Mouse (Mus musculus) CH12.LX (cell line): ENCODE measurements around the gene Pitpnm2.

Source experiments
- CTCF ChIP-seq, 2 experiments: IDR thresholded peaks in 1 of 2; conservative IDR thresholded peaks in 1 of 2; 2 replicates each; pipeline ENCODE4 v1.5.1; 2011 to 2012; ENCODE audit warnings: low read depth in 2 of 2, low read length in 2 of 2, improper control_type of control experiment in 1 of 2, inconsistent platforms in 1 of 2, mild to moderate bottlenecking in 1 of 2, moderate library complexity in 1 of 2
- RAD21 ChIP-seq: IDR thresholded peaks from 2 replicates; pipeline ENCODE4 v1.6.1; 2011; ENCODE audit warnings: low read depth, mild to moderate bottlenecking, low read length, improper control_type of control experiment, moderate library complexity
- SIN3A ChIP-seq: IDR thresholded peaks from 2 replicates; pipeline ENCODE4 v1.6.1; 2012; ENCODE audit warnings: low read length, improper control_type of control experiment, inconsistent platforms
- TCF12 ChIP-seq: IDR thresholded peaks from 2 replicates; pipeline ENCODE4 v1.6.1; 2014; ENCODE audit warnings: low read depth, mild to moderate bottlenecking, inconsistent platforms, low read length, improper control_type of control experiment

DNA sequence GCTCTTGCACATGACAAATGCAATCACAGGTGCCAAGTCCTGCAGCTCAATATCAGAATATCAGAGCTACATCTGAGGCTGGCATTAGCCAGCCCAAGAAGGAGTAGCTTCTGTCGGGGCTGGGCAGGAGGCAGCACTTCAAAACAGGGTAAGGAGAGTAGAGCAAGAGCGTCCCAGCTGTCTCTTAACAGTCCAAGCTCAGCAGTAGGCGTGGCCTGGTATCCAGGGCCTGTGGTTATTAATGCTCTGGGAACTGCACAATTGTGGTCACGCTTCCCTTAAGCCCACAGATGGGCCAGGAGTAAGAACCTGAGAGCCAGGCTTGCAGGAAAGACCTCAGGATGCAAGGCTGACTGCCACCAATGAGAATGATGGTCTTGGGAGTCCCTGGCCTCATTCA is 74.4 kb downstream of the Pitpnm2 start:
- TF ChIP-seq SIN3A (no peak), CTCF (conservative IDR thresholded peaks at IDR 0.05 in 1 of 2, IDR thresholded peaks at IDR 0.05 in 1 of 2; ENCODE audit: low read depth in 2 of 2, low read length in 2 of 2) (no peak), TCF12 (no peak), RAD21 (no peak)
